Mouse (Mus musculus) stomach, embryonic 14.5 days (tissue): ENCODE measurements around the gene Atxn2. TPM values are rescaled to one million over a fixed set of nuclear protein-coding genes. Genes with fewer than 3 reads are reported as not detected.
A peak's percentile ranks its signal among the peaks of the same experiment; 100 is the strongest.

Source experiments
- ATAC-seq: fragments of 200-750 bp; cut with Nextera tagmentation; 2 replicates; pipeline ENCODE4 v1.8.0; 2017; ENCODE audit warnings: low read depth, moderate TSS enrichment; ENCODE audit not compliant: insufficient number of reproducible peaks, insufficient read depth, low FRiP score
- H3K27ac ChIP-seq: fragments of 300-500 bp; sonication (generic); 2 replicates; pipeline ENCODE4 v1.5.1; 2014; ENCODE audit warnings: mild to moderate bottlenecking, low read length, moderate library complexity, mixed read lengths
- H3K27me3 ChIP-seq: fragments of 300-500 bp; sonication (generic); 2 replicates; pipeline ENCODE4 v1.6.1; 2014; ENCODE audit warnings: low read length, control low read depth, mixed read lengths; ENCODE audit not compliant: control insufficient read depth, insufficient read depth
- H3K36me3 ChIP-seq: fragments of 300-500 bp; sonication (generic); 2 replicates; pipeline ENCODE4 v1.6.1; 2014; ENCODE audit warnings: mild to moderate bottlenecking, control low read depth, low read length, moderate library complexity, mixed read lengths; ENCODE audit not compliant: control insufficient read depth, insufficient read depth
- H3K4me1 ChIP-seq: fragments of 300-500 bp; sonication (generic); 2 replicates; pipeline ENCODE4 v1.6.1; 2014; ENCODE audit warnings: low read length, control low read depth, mixed read lengths; ENCODE audit not compliant: control insufficient read depth, insufficient read depth
- H3K4me2 ChIP-seq: fragments of 300-500 bp; sonication (generic); replicated peaks from 2 replicates; pipeline ENCODE4 v1.6.1; 2014; ENCODE audit warnings: low read depth, low read length, control low read depth
- H3K4me3 ChIP-seq: fragments of 300-500 bp; sonication (generic); 2 replicates; pipeline ENCODE4 v1.5.1; 2014; ENCODE audit warnings: low read depth, low read length, control low read depth
- H3K9ac ChIP-seq: fragments of 300-500 bp; sonication (generic); replicated peaks from 2 replicates; pipeline ENCODE4 v1.6.1; 2014; ENCODE audit warnings: low read depth, mild to moderate bottlenecking, control low read depth, low read length, moderate library complexity, mixed read lengths
- H3K9me3 ChIP-seq: fragments of 300-500 bp; sonication (generic); 2 replicates; pipeline ENCODE4 v1.6.1; 2016; ENCODE audit warnings: low read depth, low read length, control low read depth; ENCODE audit not compliant: control insufficient read depth
- WGBS: fragments of 180-500 bp; shearing (Covaris S2); extraction: QIAGEN DNeasy Blood & Tissue Kit; methylation state at CpG from one replicate; pipeline ENCODE4 v1.1.7; 2014; 5-methylcytosine and 5-hydroxymethylcytosine counted together
- polyA plus RNA-seq: library from polyadenylated mRNA; unstranded; fragments of >200 nt; fragmentation: Nextera tagmentation; extraction: Ambion mirVana; gene quantifications from 2 replicates; pipeline ENCODE4 v1.2.1, GENCODE M21; 2014

The Atxn2 gene
- polyA plus RNA-seq, 1 experiment from 2014 or later, result 78.4 TPM

- Histone ChIP-seq H3K4me2 (peak overlapping the region; percentile 80), H3K4me3 (peak overlapping the region; percentile 99), H3K9ac (peak overlapping the region; percentile 89), H3K9me3 (no peaks in the 10 kb centered on the region), H3K36me3 (no peaks in the 10 kb centered on the region), H3K27ac (peak overlapping the region; percentile 93), H3K27me3 (no peaks in the 10 kb centered on the region), H3K4me1 (peaks cover 28% of the 10 kb centered on the region)
- under 1% methylated on average over 27 of the region's 32 CpGs for WGBS
- ATAC-seq, result peak; percentile 42; the same call in 1 of the 2 replicates
These were observed 1.9 kb downstream of the Atxn2 start for GRCm38 (mm10) chr5:121712934-121713538.

GRCm38 (mm10) chr5:121714331-121714730 lies 3.2 kb downstream of the Atxn2 start:
- Histone ChIP-seq H3K27ac (no peak overlapping the region; the same call in 1 of the 2 replicates), H3K9ac (no peak overlapping the region), H3K4me1 (peaks cover 32% of the 10 kb centered on the region), H3K36me3 (no peaks in the 10 kb centered on the region), H3K27me3 (no peaks in the 10 kb centered on the region), H3K9me3 (no peaks in the 10 kb centered on the region), H3K4me3 (no peak overlapping the region), H3K4me2 (peak overlapping the region; percentile 80; the same call in 1 of the 2 replicates)
- no peak for ATAC-seq
- WGBS, result 41% methylated on average over 1 of the region's 1 CpGs

DNA sequence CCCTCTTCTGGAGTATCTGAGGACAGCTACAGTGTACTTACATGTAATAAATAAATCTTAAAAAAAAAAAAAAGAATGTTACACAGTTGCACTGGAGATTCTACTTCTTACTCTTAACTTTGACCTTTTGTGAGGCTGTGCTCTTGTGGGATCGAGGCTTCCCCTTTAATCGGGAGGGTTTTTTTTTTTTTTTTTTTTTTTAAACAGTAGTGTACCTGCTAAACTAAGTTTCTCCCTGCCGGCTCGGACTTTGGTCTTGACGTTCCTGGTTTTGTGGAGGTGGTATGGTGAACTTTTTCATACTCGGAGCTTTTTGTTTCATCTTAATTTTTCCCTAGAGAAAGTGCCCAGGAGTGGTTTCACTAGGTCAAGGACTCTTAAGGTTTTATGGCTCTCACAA lies 3.8 kb downstream of the Atxn2 start:
- ATAC-seq, result no peak
- H3K4me2 ChIP-seq, result no peak overlapping the region; the same call in 1 of the 2 replicates

DNA sequence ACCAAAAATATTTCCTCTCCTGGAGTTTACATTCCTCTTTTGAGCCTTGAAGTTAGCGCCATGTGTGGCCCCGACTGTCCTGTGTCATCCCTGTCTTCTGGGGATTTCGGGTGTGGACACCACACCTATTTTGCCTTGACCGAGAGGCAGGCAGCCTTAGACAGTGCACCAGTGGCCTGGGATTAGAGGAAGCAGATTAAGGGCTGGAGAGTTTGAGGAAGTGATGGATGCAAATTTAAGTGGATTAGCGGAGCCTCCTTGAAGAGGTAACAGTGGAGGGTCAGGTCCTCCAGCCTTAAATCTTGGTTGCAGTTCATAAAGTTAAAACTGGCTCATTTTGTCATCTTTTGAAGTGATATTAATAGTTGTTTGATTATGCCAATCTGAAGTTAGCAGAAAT lies 7.3 kb downstream of the Atxn2 start:
- Histone ChIP-seq H3K9me3 (no peaks in the 10 kb centered on the region), H3K36me3 (peaks cover 5% of the 10 kb centered on the region; the same call in 1 of the 2 replicates), H3K27me3 (no peaks in the 10 kb centered on the region), H3K4me3 (no peak overlapping the region), H3K27ac (no peak overlapping the region), H3K9ac (no peak overlapping the region), H3K4me1 (peaks cover 31% of the 10 kb centered on the region), H3K4me2 (no peak overlapping the region)
- no peak for ATAC-seq
- WGBS, result 69% methylated on average over 5 of the region's 5 CpGs

More for the DNA sequence above, 3.8 kb downstream of the Atxn2 start:
- H3K36me3 ChIP-seq, result no peaks in the 10 kb centered on the region
- H3K4me3 ChIP-seq, result no peak overlapping the region
- H3K27ac ChIP-seq, result no peak overlapping the region
- 73% methylated on average over 6 of the region's 6 CpGs for WGBS
- no peak overlapping the region for H3K9ac ChIP-seq
- H3K27me3 ChIP-seq, result no peaks in the 10 kb centered on the region
- peaks cover 36% of the 10 kb centered on the region for H3K4me1 ChIP-seq
- H3K9me3 ChIP-seq, result no peaks in the 10 kb centered on the region

DNA sequence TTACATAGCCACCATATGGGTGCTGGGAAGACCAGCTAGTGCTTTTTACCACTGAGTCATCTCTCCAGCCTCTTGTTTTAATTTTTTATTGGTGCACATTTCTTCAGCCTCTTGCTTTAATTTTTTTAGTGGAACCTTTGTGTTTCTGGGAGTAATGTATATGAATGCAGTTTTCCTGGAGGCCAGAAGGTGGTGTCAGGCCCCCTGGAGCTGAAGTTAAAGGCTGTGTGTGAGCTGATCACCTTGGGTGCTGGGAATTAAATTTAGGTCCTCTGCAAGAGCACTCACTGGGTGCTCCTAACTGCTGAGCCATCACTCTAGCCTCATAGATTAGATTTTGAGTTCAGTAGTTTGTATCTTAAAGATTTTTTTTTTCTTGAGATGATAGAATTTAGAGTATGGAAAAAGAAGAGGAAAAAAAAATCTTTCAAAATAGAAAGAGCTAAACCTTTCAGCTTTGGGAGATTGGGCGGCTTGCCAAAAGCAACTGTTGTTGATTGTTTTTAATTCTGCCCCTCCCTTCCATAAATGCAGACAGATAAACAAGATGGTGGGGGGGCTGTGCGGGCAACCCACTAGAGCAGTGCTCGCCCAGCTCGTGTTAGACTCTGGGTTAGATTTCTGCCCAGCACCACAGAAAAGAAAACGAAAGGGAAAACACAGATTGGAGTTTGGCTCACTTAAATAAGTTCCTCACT lies 9.9 kb downstream of the Atxn2 start:
- H3K27ac ChIP-seq, result no peak overlapping the region
- ATAC-seq, result no peak
- 94% methylated on average over 5 of the region's 5 CpGs for WGBS

DNA sequence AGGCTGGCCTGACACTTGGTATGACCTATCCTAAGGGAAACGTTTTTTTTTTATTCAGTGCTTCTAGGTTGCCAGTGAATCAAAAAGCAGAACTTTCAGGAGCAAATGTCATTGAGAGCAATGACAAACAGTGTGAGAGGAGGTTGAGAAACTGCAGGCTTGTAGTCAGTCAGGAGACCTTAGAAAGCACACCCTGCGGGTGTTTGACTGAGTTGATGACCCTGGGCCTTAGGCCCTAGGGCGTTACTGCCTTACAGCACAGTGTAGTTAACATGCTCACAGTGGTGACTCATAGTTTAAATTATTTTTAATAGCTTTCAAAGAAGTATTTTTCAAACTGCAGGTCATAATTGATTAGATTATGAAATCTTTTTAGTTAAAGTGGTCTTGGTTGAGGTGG lies 10.7 kb downstream of the Atxn2 start:
- 55% methylated on average over 3 of the region's 3 CpGs for WGBS
- Histone ChIP-seq H3K27ac (no peak overlapping the region), H3K4me3 (no peak overlapping the region), H3K27me3 (no peaks in the 10 kb centered on the region), H3K4me2 (no peak overlapping the region), H3K36me3 (peaks cover 5% of the 10 kb centered on the region; the same call in 1 of the 2 replicates), H3K9ac (no peak overlapping the region), H3K4me1 (peaks cover 8% of the 10 kb centered on the region; the same call in 1 of the 2 replicates), H3K9me3 (no peaks in the 10 kb centered on the region)
- ATAC-seq, result no peak

More for the DNA sequence above, 9.9 kb downstream of the Atxn2 start:
- Histone ChIP-seq H3K9ac (no peak overlapping the region), H3K4me2 (no peak overlapping the region), H3K9me3 (no peaks in the 10 kb centered on the region), H3K4me1 (peaks cover 14% of the 10 kb centered on the region), H3K4me3 (no peak overlapping the region), H3K36me3 (peaks cover 5% of the 10 kb centered on the region; the same call in 1 of the 2 replicates), H3K27me3 (no peaks in the 10 kb centered on the region)

- Histone ChIP-seq H3K4me1 (peaks cover 1% of the 10 kb centered on the region; the same call in 1 of the 2 replicates), H3K27ac (no peak overlapping the region), H3K4me2 (no peak overlapping the region), H3K4me3 (no peak overlapping the region), H3K27me3 (no peaks in the 10 kb centered on the region), H3K9ac (no peak overlapping the region), H3K36me3 (peaks cover 5% of the 10 kb centered on the region), H3K9me3 (no peaks in the 10 kb centered on the region)
- 88% methylated on average over 1 of the region's 1 CpGs for WGBS
- no peak for ATAC-seq
These were observed 13.5 kb downstream of the Atxn2 start for GRCm38 (mm10) chr5:121724678-121725077.

DNA sequence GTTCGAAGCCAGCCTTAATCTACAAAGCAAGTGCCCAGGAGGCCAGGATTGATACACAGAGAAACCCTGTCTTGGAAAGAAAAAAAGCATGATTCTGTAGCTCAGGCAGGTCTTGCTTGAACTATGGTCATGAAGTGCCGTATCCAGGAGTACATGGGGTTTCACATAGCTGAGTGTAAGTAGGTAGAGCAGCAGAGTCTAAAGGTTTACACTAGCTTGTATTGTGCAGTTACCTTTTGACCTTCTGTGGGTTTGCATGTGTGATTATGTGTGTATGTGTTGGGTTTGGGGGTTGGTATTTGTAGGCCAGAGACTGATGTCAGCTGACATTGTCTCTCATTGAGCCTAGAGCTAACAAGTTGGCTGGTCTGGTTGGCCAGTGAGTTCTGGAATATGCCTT lies 18.9 kb downstream of the Atxn2 start:
- no peak overlapping the region for H3K9ac ChIP-seq
- WGBS, result 91% methylated on average over 2 of the region's 2 CpGs
- no peaks in the 10 kb centered on the region for H3K27me3 ChIP-seq
- no peak overlapping the region for H3K4me3 ChIP-seq
- no peaks in the 10 kb centered on the region; the same call in 1 of the 2 replicates for H3K36me3 ChIP-seq
- H3K4me1 ChIP-seq, result no peaks in the 10 kb centered on the region
- H3K4me2 ChIP-seq, result no peak overlapping the region
- no peak overlapping the region for H3K27ac ChIP-seq
- ATAC-seq, result no peak
- no peaks in the 10 kb centered on the region for H3K9me3 ChIP-seq
